Mouse (Mus musculus): ENCODE measurements around the gene Epn2.

DNA sequence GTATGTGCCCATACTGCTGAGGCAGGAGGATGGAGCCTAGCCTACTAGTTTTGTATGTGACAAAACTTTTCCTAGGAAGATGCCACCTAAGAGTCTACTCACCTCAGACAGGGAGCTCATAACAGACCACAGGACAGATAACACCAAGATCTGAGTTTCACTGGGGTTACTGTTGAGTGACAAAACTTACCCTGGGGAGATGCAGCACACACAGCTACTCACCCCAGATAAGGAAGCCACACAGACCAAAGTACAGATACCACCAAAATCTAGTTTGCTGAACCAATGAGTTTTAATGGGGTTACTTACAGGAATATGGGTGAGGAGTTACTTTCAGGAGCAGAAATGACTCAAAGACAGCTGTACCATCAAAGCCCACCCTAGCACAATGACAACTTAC lies 13.6 kb upstream of the Epn2 start:
- TF ChIP-seq CTCF (IDR thresholded peaks at IDR 0.05) (no peak), EP300 (IDR thresholded peaks at IDR 0.05; ENCODE audit: insufficient read depth, low read depth, low read length) (no peak)

All from heart, adult 2 months (tissue).